Mouse (Mus musculus) monocyte, adult 2 months (primary cell): Measurements from ENCODE around the gene Myo18a.

ENCODE experiments used
- DNase-seq, 2 experiments: peaks; one replicate each; pipeline ENCODE4 v3.0.0; 2022; ENCODE audit warnings: low spot score in 2 of 2, low read depth in 1 of 2

Gene Myo18a

DNA sequence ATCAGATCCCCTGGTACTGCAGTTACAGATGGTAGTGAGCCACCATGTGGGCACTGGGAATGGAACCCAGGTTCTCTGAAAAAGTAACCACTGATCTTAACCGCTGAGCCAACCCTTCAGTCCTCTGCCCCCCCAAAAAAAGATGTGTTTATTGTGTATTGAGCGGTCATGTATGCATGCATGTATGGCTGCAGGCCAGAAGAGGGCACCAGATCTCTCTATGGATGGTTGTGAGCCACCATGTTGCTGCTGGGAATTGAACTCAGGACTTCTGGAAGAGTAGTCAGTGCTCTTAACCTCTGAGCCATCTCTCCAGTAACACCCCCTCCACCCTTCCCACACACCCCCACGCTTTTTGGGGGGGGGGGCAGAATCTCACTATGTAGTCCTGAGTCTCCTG is 72.1 kb downstream of the Myo18a start:
- no peak for DNase-seq

DNA sequence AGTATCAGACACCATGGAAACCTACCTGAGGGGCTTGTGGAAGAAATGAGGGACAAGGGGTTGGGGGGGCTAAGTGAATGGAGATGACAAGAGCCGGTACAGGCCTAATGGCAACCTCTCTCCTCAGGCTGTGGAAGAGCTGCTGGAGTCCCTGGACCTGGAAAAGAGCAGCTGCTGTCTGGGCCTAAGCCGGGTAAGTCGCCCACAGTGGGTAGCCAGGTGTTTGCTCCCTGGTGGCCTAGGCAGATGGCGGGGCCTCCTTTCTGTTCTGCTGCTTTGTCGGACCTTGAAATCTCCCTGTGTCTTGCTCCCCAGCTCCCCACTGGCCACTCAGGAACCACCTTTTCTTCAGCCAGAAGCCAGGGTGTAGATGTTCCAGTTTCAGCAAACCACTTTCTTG is 73.2 kb downstream of the Myo18a start:
- no peak for DNase-seq

DNA sequence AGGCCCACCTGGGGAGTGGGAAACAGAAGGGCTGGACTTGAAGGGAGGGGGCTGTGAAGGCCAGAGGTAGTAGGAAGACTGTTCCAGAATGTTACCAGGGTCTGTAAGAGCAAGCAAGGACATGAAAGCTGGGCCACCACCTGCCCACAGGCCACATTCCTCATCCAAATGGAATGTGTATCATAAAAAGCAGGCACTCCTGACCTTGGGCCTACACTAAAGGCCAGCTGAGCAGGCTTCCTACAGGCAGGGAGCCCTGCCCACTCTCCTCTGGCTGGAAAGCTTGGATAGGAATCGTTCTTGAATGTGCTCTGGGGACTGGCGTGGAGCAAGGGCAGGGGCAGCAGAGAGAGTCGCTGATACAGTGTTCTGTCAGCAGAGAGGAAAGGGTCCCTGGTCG is 73.7 kb downstream of the Myo18a start:
- DNase-seq = no peak

DNA sequence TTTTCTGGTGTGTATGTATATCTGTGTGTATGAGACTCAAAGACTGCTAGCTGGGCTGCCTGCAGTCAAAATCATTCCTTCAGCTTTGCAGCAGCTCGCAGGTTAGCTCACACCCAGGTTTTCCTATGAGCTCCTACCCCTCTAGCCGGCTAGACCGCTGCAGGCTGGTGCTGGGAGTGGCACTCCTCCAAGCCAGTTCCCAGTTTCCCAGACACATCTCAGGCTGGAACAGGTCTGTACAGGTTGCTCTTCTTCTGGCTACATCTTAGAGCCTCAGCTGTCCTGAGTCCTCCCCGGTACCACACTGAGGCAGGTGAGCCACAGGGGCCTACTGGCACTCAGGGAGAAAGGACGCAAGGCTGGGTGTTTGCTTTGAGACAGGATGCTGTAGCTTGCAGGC is 74.8 kb downstream of the Myo18a start:
- no peak for DNase-seq

DNA sequence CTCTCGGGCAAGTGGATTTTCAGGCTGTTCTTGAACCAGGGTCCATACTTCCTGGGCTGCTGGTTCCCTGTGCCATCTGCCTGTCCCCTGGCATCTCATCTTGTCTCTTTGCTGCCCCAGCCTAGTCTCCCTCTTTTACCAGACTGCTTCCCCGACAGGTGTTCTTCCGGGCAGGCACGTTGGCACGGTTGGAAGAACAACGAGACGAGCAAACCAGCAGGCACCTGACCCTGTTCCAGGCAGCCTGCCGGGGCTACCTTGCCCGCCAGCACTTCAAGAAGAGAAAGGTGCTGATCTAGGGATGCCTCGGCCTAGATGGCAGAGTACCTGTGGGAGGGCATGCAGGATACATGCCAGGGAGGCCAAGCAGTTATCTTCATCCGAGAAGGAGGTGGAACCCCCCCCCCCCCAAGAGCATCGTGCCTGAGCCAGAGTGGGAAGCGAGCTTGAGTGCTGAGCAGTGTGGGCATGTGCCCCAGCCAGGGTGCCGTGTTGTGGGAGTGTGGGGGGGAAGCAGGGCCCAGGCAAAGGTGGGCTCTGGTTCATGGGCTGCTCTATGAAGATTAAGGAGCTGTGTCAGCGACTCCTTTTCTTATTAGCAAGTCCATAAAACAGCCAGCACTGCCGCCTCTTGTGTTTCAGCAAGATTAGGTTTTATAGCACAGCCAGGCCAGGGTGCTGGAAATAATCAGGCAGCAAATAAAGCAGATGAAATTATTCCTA is 77.6 kb downstream of the Myo18a start:
- DNase-seq = no peak

DNA sequence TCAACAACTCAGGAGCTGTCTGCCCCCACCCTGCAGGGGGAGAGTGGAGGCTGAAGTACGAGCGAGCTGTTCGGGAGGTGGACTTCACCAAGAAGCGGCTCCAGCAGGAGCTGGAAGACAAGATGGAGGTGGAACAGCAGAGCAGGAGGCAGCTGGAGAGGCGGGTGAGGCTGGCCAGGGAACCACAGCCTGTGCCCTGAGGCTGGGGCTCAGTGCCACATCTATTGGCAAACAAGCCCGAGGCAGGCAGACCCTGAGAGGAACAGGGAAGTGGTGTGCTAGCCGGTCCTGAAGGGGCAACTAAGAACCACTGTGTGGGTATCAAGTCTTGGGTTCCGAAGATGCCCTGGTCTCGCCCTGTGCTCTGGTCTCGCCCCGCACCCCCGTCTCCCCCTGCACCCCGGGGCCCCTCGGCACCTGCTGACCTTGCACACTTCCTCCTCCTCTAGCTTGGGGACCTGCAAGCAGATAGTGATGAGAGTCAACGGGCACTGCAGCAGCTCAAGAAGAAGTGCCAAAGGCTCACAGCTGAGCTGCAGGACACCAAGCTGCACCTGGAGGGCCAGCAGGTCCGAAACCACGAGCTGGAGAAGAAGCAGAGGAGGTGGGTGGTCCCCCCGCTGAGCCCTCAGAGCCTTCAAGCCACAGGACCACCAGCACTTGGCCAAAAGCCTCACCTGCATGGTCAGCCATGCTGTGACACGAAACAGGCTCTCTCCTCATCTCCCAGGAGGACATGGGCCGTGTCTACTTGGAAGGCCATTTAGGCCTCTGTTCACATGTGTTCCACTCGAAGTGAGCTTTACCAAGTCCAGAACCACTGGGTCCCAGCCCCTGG is 80.2 kb downstream of the Myo18a start:
- no peak for DNase-seq

DNA sequence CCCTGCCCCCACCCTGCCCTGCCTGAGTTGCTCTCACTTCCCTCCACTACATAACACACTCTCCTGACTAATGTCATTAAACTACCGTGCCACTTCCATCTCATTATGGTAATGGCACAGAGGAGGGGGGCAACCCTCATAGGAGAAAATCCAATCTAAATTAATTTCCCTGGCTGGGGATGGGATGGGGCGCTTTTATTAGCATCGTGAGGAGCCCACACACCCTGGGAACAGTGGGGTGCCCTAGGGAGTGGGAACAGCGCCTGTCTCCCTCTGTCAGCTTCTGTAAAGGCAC is 80.8 kb downstream of the Myo18a start:
- no peak for DNase-seq

DNA sequence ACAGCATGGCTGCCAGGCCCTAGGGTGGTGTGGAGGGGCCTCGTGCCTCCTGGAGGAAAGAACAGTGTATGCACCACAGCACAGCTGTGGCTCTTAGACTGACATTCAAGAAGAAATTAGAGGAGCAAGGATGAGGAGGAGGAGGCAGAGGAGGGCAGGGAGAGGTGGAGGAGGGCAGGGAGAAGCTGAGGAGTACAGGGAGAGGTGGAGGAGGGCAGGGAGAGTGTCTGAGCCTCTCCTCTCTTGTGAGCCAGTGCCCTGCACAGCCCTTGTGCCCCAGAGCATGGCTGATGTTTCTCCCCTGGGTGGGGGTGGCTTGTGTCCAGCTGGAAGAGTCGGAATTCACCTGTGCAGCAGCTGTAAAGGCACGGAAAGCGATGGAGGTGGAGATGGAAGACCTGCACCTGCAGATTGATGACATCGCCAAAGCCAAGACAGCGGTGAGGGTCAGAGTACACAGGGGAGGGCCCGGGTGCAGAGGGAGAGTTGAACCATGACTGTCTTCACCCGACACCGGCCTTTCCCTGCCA is 84.6 kb downstream of the Myo18a start:
- no peak for DNase-seq

DNA sequence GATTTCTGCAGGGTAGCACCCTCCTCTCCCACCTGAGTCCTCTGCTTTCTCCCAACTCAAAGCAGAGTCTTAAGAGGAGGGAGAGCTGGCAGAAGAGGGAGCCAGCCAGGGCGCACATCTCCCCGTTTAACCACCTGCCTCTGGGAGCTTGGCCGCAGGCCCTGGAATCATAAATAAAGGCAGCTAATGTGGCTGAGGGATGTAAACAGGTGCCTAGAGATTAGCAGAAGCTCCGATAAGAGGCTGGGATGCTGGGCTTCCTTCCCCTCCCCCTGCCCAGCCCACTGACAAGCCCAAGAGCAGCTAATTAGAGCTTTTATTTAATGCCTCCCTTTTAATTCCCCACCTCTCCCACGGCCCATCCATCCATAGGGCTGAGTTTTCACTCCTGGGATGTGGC is 85.1 kb downstream of the Myo18a start:
- DNase-seq = no peak

DNA sequence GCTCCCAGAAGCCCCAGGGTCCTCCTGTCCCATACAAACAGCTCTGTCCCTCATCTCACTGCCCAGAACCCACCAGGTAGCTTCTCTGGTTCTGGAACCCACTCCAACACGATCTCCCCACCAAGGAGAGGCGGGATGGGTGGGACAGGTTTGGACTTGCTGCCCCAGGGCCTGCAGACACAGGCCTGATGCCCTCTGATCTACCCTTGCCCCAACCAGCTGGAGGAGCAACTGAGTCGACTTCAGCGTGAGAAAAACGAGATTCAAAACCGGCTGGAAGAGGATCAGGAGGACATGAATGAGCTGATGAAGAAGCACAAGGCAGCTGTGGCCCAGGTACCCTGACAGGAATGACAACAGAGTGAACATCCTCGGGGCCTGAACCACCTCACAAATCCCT is 86.1 kb downstream of the Myo18a start:
- DNase-seq = no peak

DNA sequence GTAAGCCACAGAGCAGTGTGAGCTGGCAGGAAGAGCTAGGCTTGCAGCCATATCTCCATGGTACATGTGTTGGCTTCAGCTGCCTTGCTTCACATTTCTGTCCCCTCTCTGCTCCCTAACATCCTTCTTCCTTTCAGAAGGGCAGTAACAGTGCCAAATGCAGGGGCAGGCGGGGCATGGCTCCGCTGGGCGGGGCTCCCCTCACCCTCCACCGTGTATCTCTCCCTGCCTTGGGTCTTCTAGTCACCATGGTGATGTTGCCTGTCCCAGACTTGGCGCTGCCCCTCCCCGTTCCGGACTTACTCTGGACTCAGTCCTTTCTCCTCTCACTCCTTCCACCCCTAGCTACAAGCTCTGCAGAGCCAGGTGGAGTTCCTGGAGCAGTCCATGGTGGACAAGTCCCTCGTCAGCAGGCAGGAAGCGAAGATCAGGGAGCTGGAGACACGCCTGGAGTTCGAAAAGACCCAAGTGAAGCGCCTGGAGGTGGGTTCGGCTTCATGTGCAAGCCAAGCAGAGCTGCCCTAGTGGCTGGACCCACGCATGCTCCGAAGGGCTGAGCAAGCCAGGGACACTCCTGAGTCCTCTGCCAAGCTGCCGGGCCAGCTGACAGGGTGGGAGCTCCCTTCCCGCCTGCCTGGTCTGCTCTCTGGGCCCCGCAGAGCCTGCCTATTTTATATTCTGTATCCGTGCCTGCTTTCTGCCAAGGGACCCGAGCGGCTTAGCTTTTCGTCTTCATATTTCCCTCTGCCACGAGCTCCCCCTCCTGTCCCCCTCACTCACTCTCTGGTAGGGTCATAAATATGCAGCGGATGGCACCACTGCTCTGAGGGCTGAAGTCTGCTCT is 87.6 kb downstream of the Myo18a start:
- no peak for DNase-seq

DNA sequence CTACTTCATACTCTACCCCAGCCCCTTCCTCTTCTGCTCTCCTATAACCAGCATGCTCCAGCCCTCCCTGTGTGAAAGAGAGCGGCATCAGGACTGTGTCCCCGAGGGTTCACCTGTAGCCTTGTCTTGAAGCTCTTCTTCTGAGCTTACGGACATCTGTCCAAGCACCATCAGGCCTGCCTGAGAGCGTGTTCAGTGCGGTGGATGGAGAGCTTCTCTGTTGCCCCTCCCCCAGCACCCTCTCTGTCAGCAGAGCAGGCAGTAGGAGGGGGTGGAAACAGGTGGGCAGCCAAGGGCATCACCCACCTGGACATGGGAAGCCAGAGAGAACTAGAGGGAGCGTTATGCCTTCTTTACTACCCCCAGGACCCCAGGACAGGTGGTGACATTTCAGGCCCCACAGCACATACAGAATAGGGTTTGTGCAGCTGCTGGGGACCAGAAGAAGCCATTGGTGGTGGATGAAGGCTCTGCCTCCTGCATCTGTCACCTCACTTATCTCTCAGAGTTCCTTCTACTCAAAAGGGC is 88.5 kb downstream of the Myo18a start:
- DNase-seq = no peak

DNA sequence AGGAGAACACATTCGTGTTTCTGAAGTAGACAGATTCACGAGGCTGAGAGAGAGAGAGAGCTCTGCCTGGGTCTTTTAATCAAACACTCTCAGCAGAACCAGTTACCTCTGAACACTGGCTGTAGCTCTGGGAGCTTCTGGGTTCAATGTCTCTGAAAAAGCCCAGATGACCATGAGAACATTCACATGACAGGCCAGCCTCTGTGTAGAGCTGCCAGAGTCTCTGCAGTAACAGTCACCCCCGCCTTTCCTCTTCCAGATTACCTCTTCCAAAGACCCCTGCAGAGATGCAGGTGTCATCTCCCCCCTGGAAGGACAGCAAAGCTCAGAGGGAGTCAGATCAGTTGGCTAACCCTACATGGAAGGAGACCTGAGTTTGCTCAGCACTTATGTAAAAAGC is 89.1 kb downstream of the Myo18a start:
- no peak for DNase-seq

DNA sequence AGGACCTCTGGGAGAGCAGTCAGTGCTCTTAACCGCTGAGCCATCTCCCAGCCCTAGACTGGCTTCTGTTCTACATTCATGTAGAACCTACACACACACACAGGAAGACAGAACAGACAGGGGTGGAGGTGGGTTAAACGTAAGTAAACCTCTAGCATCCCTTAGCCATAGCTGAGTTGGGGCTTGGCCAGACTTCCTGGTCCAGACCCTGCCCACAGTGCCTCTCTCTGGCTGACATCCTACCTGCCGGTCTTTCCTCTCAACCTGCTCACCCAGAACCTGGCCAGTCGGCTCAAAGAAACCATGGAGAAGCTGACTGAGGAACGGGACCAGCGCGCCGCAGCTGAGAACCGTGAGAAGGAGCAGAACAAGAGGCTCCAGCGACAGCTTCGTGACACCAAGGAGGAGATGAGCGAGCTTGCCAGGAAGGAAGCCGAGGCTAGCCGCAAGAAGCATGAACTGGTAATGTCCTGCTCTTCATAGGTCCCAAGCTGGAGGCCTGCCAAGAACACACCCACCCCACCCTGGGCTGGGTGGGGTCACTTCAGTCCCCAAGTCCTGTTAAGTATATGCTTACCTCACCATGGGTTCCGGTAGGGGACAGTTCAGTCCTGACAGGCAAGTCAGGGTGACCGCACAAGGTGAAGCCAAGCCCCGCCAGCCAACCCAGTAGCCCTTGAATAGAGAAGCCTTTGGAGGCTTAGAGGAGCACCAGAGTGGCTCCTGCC is 90.1 kb downstream of the Myo18a start:
- no peak for DNase-seq

DNA sequence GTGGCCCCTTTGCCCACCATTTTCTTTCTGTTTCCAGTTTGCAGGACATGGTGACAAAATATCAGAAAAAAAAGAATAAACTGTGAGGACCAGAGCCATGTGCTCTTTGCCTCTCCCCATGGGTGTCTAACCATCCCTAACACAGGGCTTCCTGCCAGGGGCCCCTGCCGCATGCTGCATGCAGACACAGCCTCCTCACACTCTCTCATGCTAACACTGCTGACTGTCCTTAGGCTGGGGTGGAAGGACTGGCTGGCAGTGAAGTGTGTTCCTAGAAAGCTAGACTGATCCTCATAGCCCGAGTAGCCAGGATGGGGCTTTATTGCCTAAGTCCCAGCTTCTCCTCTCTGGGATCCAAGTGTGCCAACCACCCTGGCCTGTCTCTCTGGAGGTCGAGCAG is 91.6 kb downstream of the Myo18a start:
- no peak for DNase-seq

DNA sequence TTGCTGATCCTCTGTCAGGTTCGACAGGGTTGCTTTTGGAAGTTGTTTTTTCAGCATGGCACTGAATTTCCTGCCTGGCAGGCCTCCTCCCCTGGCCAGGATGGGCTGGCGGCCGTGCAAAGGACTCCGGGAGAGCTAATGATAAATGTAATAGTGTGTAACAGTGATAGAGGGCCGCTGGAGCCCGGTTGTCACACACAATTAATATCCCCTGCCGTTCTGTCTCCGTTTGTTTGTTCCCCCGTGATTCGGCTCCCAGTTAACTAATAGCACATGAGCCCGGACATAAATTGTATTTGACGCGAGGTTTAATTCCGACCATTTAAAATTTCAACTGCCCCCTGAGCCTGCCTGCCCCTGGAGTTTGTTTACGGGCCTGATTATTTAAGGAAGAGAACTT is 92.3 kb downstream of the Myo18a start:
- DNase-seq = no peak

DNA sequence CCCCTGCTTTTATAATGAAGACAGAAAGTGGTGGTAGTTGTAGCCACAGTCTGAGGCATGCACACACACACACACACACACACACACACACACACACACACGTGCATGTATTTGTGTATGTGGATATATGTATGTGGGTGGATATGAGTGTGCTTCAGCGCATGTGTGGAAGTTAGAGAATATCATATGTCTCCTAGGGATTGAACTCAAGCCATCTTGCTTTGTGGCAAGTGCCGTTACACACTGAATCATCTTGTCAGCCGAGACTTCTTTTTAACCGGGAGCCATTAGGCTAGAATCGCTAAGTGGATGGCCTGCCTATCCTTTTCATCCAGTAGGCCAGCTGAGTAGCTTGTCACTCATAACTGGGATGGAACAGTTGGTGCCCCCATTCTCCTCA is 94.0 kb downstream of the Myo18a start:
- DNase-seq = no peak

DNA sequence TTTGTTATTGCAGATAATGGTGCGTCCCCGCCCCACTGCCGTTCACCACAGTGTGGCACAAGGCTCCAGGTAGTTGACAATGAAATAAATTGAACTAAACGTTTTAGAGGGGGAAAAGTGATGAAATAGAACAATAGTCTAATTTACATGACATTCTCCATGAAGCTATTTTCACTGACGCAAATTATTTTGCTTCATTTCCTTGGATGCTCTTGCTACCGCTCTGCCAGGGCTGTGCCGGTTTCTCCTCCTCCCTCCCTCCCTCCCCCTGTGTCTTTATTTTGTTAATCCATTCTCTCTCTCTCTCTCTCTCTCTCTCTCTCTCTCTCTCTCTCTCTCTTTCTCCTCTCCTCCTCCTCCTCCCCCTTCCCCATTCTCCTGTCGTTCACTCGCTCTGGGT is 95.5 kb downstream of the Myo18a start:
- DNase-seq = no peak

DNA sequence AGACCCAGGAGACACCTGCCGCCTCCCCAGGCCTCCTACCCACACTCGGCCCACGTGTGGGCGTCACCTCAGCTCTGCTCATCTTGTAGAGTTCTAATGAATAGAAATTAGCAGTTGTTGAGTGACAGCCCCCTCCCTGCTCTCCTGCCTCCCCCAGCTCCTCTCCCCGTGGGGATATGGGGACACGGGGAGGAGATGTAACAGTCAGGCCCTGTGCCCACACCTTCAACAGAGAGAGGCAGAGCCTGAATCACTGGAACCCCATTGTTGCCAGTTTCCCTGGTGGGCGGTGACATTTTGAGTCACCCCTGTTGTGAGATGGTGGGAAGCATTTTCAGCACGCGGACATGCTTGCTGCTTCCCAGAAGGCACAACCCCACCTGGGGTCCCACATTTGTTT is 97.9 kb downstream of the Myo18a start:
- no peak for DNase-seq

DNA sequence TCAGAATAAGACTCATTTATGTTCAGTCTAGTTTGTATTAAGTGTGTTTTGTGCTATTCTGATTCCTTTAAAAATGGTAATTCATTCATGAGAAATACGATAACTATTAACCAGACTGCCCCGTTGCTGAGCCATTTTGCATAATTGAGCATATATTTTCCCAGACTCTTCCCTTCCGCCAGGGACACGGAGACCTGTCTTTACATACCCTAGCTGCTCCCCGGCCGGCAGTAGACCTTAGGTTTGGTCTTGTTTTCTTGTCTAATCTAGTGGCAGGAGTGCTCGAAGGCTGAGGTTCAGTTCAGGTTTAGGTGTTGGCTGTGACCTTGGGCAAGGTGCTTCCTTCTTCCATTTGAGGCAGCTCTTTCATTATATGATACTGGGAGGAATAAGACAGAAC is 99.8 kb downstream of the Myo18a start:
- no peak for DNase-seq

DNA sequence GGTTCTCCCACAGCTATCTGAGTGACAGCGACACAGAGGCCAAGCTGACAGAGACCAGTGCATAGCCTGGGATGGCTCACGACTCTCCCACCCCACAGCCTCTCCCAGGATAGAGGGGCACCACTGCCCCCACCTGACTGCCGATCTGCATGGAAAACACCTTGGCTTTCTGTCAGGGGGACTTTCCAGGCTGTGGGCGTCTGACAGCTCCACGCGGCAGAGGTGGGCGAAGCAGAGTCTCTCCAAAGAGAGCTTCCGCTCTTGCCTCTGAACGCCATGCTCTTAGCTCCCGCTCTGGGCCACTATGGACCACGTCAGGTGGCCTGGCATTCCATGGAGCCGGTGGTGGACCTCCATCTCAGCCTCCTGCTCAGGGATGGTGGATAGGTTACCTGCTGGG is 101.7 kb downstream of the Myo18a start:
- no peak for DNase-seq
